Mouse (Mus musculus) left cerebral cortex, postnatal 36 days (tissue): ENCODE data around the gene Rubcnl. TPM values are rescaled to one million over a fixed set of nuclear protein-coding genes. Genes with fewer than 3 reads are reported as not detected.
A peak's percentile ranks its signal among the peaks of the same experiment; 100 is the strongest.

Experiments
- DNase-seq, 2 experiments: peaks; one replicate each; pipeline ENCODE4 v3.0.0; 2021 to 2022; ENCODE audit warnings: low spot score in 2 of 2, mixed read lengths in 1 of 2
- intact Hi-C: fragments of 180-260 bp; cut with DNase I; formaldehyde crosslinking; loops from one replicate; pipeline ENCODE4 v1.15.1; 2025
- total RNA-seq, 2 experiments: library from RNA; stranded (reverse); gene quantifications; 2 replicates each; pipeline ENCODE4 v1.2.3; 2021

Gene Rubcnl
- total RNA-seq: 1 to 10 TPM; 1.2 to 1.8 TPM

GRCm38 (mm10) chr14:75015856-75016714, at the start of gene Rubcnl:
Gene Rubcnl (plus strand): TSS chr14:75016027.
- intact Hi-C loops: no loop called here
- DNase-seq: peak; percentile 67 to 72

DNA sequence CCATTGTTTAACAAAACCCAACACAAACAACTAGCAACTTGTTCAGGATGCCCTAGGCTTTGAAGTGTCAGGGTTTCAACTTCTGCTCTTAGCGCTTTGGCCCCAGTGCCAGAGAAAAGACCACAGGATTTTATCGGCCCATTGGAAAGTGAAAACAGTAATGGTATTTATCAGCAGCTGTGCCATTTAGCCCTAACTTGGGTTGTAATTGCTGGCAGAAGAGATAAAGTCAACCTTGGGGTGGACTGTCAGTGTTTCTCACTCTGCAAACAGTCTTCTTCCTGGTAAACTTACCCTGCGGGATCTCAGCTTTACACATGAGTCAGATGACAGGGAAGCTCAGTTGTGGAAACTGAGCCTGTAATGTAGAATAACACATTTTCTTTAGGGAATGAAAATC, 43.6 kb upstream of the Rubcnl start:
- intact Hi-C loops: no loop called here
- no peak for DNase-seq

GRCm38 (mm10) chr14:74972687-74973086, 43.1 kb upstream of the Rubcnl start:
- DNase-seq: no peak
- intact Hi-C loops: no loop called here

- DNase-seq: no peak
Observed at GRCm38 (mm10) chr14:74974136-74974651, 41.6 kb upstream of the Rubcnl start.

GRCm38 (mm10) chr14:74976972-74977371, 38.9 kb upstream of the Rubcnl start:
- no peak for DNase-seq
- intact Hi-C loops: no loop called here

More at GRCm38 (mm10) chr14:74974136-74974651, 41.6 kb upstream of the Rubcnl start:
- intact Hi-C loops: no loop called here

- DNase-seq: no peak
- intact Hi-C loops: no loop called here
Observed at GRCm38 (mm10) chr14:74981016-74981415, 34.8 kb upstream of the Rubcnl start.

GRCm38 (mm10) chr14:74983079-74983478, 32.7 kb upstream of the Rubcnl start:
- intact Hi-C loops: no loop called here
- no peak for DNase-seq

- intact Hi-C loops: no loop called here
- DNase-seq: peak; percentile 8 to 19
Observed at GRCm38 (mm10) chr14:74984817-74985391, 30.9 kb upstream of the Rubcnl start.

- DNase-seq: no peak
- intact Hi-C loops: no loop called here
Observed at GRCm38 (mm10) chr14:74985658-74986057, 30.2 kb upstream of the Rubcnl start.

DNA sequence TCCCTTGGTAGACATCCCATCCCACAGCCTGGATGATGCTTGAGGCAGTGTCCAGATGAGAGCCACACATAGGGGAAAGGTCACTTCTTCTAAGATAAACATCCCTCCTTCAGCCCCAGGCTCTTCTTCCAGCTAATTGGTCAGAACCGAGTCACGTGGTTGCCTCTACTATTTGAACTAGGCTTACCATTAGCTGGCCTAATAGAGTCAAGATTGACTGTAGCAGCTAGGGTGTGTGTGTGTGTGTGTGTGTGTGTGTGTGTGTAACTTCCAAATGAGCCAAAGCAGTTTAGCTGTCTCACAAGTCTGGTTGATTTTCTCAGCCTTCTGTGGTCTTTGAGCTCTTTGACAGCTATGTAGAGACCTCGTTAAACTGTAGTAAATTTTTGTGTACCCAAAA, 29.3 kb upstream of the Rubcnl start:
- intact Hi-C loops: no loop called here
- DNase-seq: no peak

DNA sequence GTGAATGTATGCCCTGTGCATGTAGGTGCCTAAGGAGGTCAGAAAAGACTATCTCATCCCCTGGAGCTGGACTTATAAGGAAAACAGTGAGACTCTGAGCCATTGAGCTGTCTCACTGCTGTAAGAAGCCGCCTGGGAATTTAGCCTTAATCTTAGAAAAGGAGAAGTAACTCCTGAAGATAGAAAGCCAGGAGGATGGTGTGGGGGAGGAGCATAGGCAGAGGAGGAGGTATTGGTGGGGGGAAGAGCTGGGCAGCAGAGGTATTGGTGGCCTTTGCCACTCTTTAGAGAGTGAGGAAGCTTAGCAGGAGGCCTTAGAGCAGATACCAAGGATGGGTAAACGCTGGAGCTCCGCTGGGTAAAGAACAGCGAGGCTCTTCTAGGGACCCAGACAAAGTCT, 26.5 kb upstream of the Rubcnl start:
- intact Hi-C loops: no loop called here
- no peak for DNase-seq

- DNase-seq: no peak
- intact Hi-C loops: loop anchor here (2.0 kb wide), 1 partner anchor 225 kb away; no protein-coding TSS in a partner anchor
Observed at GRCm38 (mm10) chr14:74989909-74990308, 25.9 kb upstream of the Rubcnl start.

DNA sequence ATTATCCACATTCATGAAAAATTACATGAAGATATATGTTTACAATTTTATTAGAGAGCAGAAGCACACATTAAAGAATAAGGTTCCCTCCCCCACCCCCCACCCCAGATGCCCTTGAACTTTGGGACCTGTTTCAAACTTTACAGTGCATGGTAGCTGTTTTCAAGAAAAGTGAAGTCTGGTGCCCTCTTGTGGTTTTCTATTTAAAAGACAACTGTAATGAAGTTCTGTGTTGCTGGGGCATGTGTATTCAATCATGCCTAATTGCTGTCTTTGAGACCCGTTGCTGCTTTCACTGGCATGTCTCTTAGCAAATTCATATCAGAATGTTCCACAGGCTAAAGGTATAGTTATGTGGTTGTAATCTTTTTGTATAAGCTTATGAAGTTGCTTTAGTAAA, 25.3 kb upstream of the Rubcnl start:
- no peak for DNase-seq
- intact Hi-C loops: loop anchor here (2.0 kb wide), 1 partner anchor 226 kb away; no protein-coding TSS in a partner anchor

- peak in 1 of 2 experiments; percentile 24 for DNase-seq
- intact Hi-C loops: no loop called here
Observed at GRCm38 (mm10) chr14:74996556-74996955, 19.3 kb upstream of the Rubcnl start.

GRCm38 (mm10) chr14:74997041-74997440, 18.8 kb upstream of the Rubcnl start:
- intact Hi-C loops: no loop called here
- DNase-seq: no peak

DNA sequence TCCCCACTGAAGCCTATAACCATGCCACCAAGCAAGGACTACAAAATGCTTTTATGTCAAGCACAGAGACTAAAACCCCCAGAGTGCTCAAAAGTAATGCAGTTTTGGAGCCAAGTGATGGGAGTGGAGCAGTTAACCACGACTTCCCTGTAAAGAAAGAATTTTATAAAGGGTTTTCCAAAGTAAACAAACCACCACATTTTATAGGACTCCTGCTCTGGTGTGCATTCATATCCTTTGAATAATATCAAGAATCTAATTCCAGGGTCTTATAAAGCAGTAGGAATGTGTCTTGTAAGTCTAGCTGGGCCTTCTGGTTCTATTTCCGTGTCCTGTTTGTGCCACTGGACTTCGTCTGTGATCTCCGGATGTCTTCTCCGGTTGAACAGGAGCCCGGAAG, 14.5 kb upstream of the Rubcnl start:
- intact Hi-C loops: no loop called here
- no peak for DNase-seq

GRCm38 (mm10) chr14:75003356-75003755, 12.5 kb upstream of the Rubcnl start:
- intact Hi-C loops: no loop called here
- DNase-seq: no peak

DNA sequence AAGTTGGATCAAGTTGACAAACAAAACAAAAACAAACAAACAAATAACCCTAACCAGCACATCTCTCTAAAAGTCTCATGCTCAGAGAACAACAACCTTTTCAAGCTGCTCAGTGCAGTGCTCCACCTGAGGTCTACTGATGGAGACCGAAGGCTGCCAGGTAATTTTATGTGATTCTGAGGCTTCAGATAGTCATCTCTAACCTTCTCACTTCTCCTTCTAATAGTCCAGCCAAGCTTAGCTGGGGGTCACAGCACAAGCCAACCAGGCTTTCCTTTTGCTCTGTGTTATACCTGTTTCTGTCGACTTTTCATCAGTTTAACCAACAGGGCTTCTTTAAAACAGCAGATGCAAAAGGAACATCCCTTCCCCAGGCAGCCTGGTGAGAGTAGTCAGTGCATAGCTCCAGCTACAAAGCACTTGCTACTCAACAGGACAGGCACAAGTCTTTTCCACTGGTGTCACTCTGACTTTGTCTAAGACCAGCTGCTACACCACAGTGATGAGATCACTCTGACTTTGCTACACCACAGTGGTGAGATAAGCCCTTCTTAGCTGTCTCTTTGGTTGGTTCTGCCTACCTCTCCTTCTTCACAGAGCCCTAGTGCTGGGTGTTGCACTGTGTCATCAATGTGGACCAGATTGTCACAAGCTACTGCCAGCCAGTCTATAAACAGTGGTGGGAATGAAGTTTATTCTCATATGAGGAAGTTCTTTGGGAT, 10.2 kb upstream of the Rubcnl start:
- no peak for DNase-seq
- intact Hi-C loops: no loop called here

- no peak for DNase-seq
- intact Hi-C loops: no loop called here
Observed at GRCm38 (mm10) chr14:75010346-75010745, 5.5 kb upstream of the Rubcnl start.

GRCm38 (mm10) chr14:75010986-75011655, 4.7 kb upstream of the Rubcnl start:
- intact Hi-C loops: no loop called here
- no peak for DNase-seq
